Mouse (Mus musculus): ENCODE data around the gene Wdr81. TPM values are rescaled to one million over a fixed set of nuclear protein-coding genes. Genes with fewer than 3 reads are reported as not detected.

The Wdr81 gene
- polyA plus RNA-seq, 1 experiment = 12.8 TPM

GRCm38 (mm10) chr11:75441034-75441433 lies 13.5 kb downstream of the Wdr81 start:
- Histone ChIP-seq H3K4me1 (ENCODE audit: control insufficient read depth, insufficient read depth, low read length) (no peaks in the 10 kb centered on the region), H3K27ac (ENCODE audit: insufficient read depth, low read length) (no peak overlapping the region), H3K4me3 (ENCODE audit: insufficient read depth, low read length) (no peak overlapping the region)
- TF ChIP-seq POLR2A (IDR thresholded peaks at IDR 0.05; ENCODE audit: extremely low read depth, insufficient read depth, low read length) = no peak
- TF ChIP-seq CTCF (IDR thresholded peaks at IDR 0.05; ENCODE audit: extremely low read depth, insufficient read depth, low read length) = no peak

DNA sequence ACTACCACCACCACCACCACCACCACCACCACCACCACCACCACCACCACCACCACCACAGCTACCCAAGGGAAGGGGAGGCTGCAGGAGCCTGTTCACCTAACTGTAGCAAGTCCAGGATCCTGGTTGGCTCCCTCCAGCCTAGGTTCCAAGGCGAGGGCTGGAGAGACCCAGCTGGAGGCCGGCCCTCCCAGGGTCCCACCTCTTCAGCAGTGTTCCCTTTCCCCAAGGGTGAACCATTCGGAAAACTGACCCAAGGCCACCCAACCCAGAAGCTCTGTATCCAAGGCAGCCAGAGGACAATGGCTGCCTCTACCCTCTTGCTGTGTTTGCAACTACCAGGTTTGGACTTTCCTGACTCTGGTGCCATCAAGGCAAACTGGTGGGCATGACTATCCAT lies 14.6 kb downstream of the Wdr81 start:
- Histone ChIP-seq H3K27ac (ENCODE audit: insufficient read depth, low read length) (no peak overlapping the region), H3K4me1 (ENCODE audit: control insufficient read depth, insufficient read depth, low read length) (no peaks in the 10 kb centered on the region), H3K4me3 (ENCODE audit: insufficient read depth, low read length) (no peak overlapping the region)
- TF ChIP-seq CTCF (IDR thresholded peaks at IDR 0.05; ENCODE audit: extremely low read depth, insufficient read depth, low read length) (no peak), POLR2A (IDR thresholded peaks at IDR 0.05; ENCODE audit: extremely low read depth, insufficient read depth, low read length) (no peak)

DNA sequence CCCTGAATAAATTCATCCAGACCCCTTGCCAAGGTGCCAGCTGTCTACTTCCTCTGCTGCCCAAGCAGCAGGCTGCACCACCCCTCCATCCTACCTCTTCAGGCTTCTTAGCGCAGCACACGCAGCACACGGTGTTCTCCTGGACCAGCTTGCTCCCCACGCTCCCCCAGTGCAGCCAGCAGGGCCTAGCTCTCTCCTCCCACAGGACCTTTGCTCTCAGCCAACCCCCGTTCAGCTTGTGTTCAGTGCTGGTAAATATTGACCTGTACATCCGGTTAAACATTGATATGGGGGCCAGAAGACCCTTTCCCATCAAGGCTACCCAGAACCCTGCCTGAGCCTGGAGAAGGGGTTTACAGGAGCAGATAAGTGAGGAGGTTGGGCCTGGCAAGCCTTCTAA lies 15.2 kb downstream of the Wdr81 start, which contains the start of gene Serpinf2:
Gene Serpinf2 (minus strand): TSS at position 229 of the 400 bp plus-strand sequence.
- no peaks in the 10 kb centered on the region for H3K4me1 ChIP-seq (ENCODE audit: control insufficient read depth, insufficient read depth, low read length)
- H3K4me3 ChIP-seq (ENCODE audit: insufficient read depth, low read length) = no peak within 1 kb of the TSS
- no peak for TF ChIP-seq POLR2A (IDR thresholded peaks at IDR 0.05; ENCODE audit: extremely low read depth, insufficient read depth, low read length)
- H3K27ac ChIP-seq (ENCODE audit: insufficient read depth, low read length) = no peak within 1 kb of the TSS

DNA sequence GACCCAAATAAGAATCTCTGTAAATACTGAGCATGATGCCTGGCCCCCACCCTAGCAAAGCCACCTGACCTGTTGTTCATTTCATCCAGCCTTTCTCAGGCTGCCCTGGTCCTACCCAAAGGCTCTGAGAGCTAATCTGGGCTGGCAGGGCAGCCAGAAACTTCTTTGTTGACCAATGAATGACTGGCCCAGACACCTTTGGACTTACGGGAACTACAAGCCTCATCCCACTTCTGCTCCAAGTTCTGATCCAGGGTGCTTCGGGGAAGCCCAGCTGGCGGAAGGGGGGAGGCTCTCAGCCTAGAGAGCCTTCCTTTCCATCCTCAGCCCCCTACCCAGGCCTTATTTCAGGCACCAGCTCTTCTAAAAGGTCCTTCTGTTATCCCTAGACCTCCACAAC lies 15.7 kb downstream of the Wdr81 start:
- Histone ChIP-seq H3K4me1 (ENCODE audit: control insufficient read depth, insufficient read depth, low read length) (no peaks in the 10 kb centered on the region), H3K27ac (ENCODE audit: insufficient read depth, low read length) (no peak overlapping the region), H3K4me3 (ENCODE audit: insufficient read depth, low read length) (no peak overlapping the region)
- no peak for TF ChIP-seq POLR2A (IDR thresholded peaks at IDR 0.05; ENCODE audit: extremely low read depth, insufficient read depth, low read length)
- TF ChIP-seq CTCF (IDR thresholded peaks at IDR 0.05; ENCODE audit: extremely low read depth, insufficient read depth, low read length) = no peak

DNA sequence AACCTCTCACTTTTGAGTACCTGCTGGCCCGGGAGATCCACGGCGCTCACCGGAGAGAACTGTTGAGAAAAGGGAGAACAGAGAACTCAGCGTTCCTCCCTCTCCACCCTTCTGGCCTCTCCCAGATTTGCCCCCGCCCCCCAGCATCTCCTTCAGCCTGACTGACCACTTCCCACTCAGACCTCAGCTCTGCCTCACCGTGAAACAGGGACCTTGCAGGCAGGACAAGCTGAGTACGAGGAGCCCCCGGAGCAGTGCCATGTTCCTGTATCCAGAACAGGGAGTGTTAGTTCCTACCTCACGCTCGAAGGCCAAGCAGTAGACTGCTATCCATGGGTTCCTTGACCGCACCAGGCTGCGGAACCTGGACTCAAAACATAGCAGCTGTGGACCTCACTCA lies 16.3 kb downstream of the Wdr81 start:
- Histone ChIP-seq H3K4me1 (ENCODE audit: control insufficient read depth, insufficient read depth, low read length) (no peaks in the 10 kb centered on the region), H3K4me3 (ENCODE audit: insufficient read depth, low read length) (no peak overlapping the region), H3K27ac (ENCODE audit: insufficient read depth, low read length) (no peak overlapping the region)
- no peak for TF ChIP-seq CTCF (IDR thresholded peaks at IDR 0.05; ENCODE audit: extremely low read depth, insufficient read depth, low read length)
- no peak for TF ChIP-seq POLR2A (IDR thresholded peaks at IDR 0.05; ENCODE audit: extremely low read depth, insufficient read depth, low read length)

- Histone ChIP-seq H3K27ac (ENCODE audit: insufficient read depth, low read length) (no peak overlapping the region), H3K4me3 (ENCODE audit: insufficient read depth, low read length) (no peak overlapping the region), H3K4me1 (ENCODE audit: control insufficient read depth, insufficient read depth, low read length) (no peaks in the 10 kb centered on the region)
- no peak for TF ChIP-seq POLR2A (IDR thresholded peaks at IDR 0.05; ENCODE audit: extremely low read depth, insufficient read depth, low read length)
- no peak for TF ChIP-seq CTCF (IDR thresholded peaks at IDR 0.05; ENCODE audit: extremely low read depth, insufficient read depth, low read length)
These were observed 20.4 kb downstream of the Wdr81 start for GRCm38 (mm10) chr11:75434138-75434537.

GRCm38 (mm10) chr11:75431307-75431706 lies 23.2 kb downstream of the Wdr81 start:
- Histone ChIP-seq H3K4me1 (ENCODE audit: control insufficient read depth, insufficient read depth, low read length) (no peaks in the 10 kb centered on the region), H3K27ac (ENCODE audit: insufficient read depth, low read length) (no peak overlapping the region), H3K4me3 (ENCODE audit: insufficient read depth, low read length) (no peak overlapping the region)
- TF ChIP-seq CTCF (IDR thresholded peaks at IDR 0.05; ENCODE audit: extremely low read depth, insufficient read depth, low read length) = no peak
- no peak for TF ChIP-seq POLR2A (IDR thresholded peaks at IDR 0.05; ENCODE audit: extremely low read depth, insufficient read depth, low read length)

DNA sequence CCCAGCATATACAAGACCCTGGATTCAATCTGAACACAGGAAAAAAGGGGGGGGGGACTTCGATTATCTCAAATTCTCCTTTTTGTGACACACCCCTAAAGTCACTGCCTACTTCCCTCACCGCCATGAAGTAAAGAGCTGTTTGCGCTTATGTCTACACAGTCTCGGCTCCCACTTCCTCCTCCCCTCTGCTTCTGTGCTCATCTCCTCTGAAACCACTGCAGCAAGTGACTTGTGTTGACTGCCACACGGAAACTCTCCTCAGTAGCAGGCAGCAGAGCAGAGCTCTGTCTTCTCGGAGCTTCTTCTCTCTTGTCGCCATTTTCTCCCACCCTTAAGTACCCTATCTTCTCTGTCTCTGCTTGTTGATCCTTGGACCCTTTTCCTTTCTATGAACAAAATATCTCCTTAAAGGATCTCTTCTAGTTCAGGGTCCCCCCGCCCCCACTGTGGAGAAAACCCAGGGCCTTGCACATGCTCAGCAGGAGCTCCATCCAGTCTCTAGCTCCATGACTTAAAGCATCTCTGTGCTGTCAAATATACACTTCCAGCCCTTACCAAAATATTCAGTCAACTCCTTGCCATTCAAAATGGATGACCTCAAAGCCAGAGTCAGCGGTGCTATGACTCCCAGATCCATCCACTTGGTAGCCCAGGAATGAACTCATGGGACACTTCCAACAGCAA lies 25.4 kb downstream of the Wdr81 start:
- no peak overlapping the region for H3K27ac ChIP-seq (ENCODE audit: insufficient read depth, low read length)
- H3K4me3 ChIP-seq (ENCODE audit: insufficient read depth, low read length) = no peak overlapping the region
- TF ChIP-seq POLR2A (IDR thresholded peaks at IDR 0.05; ENCODE audit: extremely low read depth, insufficient read depth, low read length) = no peak
- H3K4me1 ChIP-seq (ENCODE audit: control insufficient read depth, insufficient read depth, low read length) = no peaks in the 10 kb centered on the region

DNA sequence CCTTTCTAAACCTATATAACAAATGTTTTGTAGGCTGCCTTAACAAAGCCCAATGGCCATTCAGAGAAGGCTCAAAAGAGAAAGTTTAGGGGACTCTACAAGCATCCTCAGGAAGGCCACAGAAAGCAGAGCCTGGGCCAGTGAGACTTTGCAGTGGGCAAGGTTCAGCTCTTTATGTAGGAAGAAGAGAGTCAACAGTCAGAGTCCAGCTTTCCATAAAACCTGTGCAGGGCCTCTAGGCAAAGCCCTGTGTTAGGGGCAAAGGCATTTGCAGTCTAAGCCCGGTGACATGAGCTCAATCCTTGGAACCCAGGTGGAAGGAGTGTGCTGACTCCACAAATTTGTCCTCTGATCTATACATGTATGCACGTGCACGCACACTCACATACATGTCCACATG lies 30.1 kb downstream of the Wdr81 start:
- Histone ChIP-seq H3K4me1 (ENCODE audit: control insufficient read depth, insufficient read depth, low read length) (no peaks in the 10 kb centered on the region), H3K4me3 (ENCODE audit: insufficient read depth, low read length) (no peak overlapping the region), H3K27ac (ENCODE audit: insufficient read depth, low read length) (no peak overlapping the region)
- no peak for TF ChIP-seq POLR2A (IDR thresholded peaks at IDR 0.05; ENCODE audit: extremely low read depth, insufficient read depth, low read length)
- no peak for TF ChIP-seq CTCF (IDR thresholded peaks at IDR 0.05; ENCODE audit: extremely low read depth, insufficient read depth, low read length)

DNA sequence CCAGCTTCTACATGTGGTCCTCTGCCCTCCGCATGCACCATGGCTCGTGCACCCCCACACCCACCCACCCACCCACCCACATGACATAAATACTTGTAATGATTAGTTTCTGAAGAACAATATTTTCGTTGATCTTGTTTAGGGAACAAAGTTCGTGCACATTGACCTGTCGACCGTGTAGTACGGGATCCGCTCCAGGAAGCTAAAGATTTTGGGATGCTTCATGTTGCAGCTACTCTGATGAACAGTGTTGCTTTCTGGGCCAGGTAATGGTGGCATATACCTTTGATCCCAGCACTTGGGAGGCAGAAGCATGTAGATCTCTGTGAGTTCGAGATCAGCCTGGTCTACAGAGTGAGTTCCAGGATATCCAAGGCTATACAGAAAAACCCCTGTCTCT lies 30.5 kb downstream of the Wdr81 start:
- TF ChIP-seq POLR2A (IDR thresholded peaks at IDR 0.05; ENCODE audit: extremely low read depth, insufficient read depth, low read length) (no peak), CTCF (IDR thresholded peaks at IDR 0.05; ENCODE audit: extremely low read depth, insufficient read depth, low read length) (no peak)
- Histone ChIP-seq H3K4me3 (ENCODE audit: insufficient read depth, low read length) (no peak overlapping the region), H3K4me1 (ENCODE audit: control insufficient read depth, insufficient read depth, low read length) (no peaks in the 10 kb centered on the region), H3K27ac (ENCODE audit: insufficient read depth, low read length) (no peak overlapping the region)

Measured in cortical plate, adult 2 months (tissue).